Mouse (Mus musculus): ENCODE data around the gene Zfp410.
"Not testable (repeated sequence)": the region's sequence is repeated elsewhere in the genome, so short reads cannot be mapped to it uniquely, and the experiment has no call there.

The Zfp410 gene

GRCm38 (mm10) chr12:84316721-84317621 lies at the start of gene Zfp410:
TSS of gene Zfp410 (plus strand) at chr12:84316852.
- peak; percentile 90 for DNase-seq (ENCODE audit: low spot score in 2 of 2)

- DNase-seq (ENCODE audit: low spot score in 2 of 2): no peak
These were observed 49.4 kb upstream of the Zfp410 start for GRCm38 (mm10) chr12:84267264-84267663.

- no peak for DNase-seq (ENCODE audit: low spot score in 2 of 2)
These were observed 43.3 kb upstream of the Zfp410 start for GRCm38 (mm10) chr12:84273366-84273765.

- no peak for DNase-seq (ENCODE audit: low spot score in 2 of 2)
These were observed 41.4 kb upstream of the Zfp410 start for GRCm38 (mm10) chr12:84275288-84275687.

GRCm38 (mm10) chr12:84276288-84276687 lies 40.4 kb upstream of the Zfp410 start:
- DNase-seq (ENCODE audit: low spot score in 2 of 2): no peak

GRCm38 (mm10) chr12:84276799-84277198 lies 39.9 kb upstream of the Zfp410 start:
- DNase-seq (ENCODE audit: low spot score in 2 of 2): no peak

- no peak for DNase-seq (ENCODE audit: low spot score in 2 of 2)
These were observed 38.8 kb upstream of the Zfp410 start for GRCm38 (mm10) chr12:84277832-84278231.

GRCm38 (mm10) chr12:84278901-84279300 lies 37.8 kb upstream of the Zfp410 start:
- DNase-seq (ENCODE audit: low spot score in 2 of 2): peak in 1 of 2 experiments; percentile 41

GRCm38 (mm10) chr12:84284391-84284790 lies 32.3 kb upstream of the Zfp410 start:
- DNase-seq (ENCODE audit: low spot score in 2 of 2): no peak

- peak; percentile 94 to 95 for DNase-seq (ENCODE audit: low spot score in 2 of 2)
These were observed 31.6 kb upstream of the Zfp410 start, which contains the start of gene Ptgr2 for GRCm38 (mm10) chr12:84284885-84285592. TSS of gene Ptgr2 (plus strand) at chr12:84285232.

- no peak for DNase-seq (ENCODE audit: low spot score in 2 of 2)
These were observed 31.1 kb upstream of the Zfp410 start for GRCm38 (mm10) chr12:84285593-84285968.

GRCm38 (mm10) chr12:84288461-84288860 lies 28.2 kb upstream of the Zfp410 start:
- no peak for DNase-seq (ENCODE audit: low spot score in 2 of 2)

GRCm38 (mm10) chr12:84297851-84298250 lies 18.8 kb upstream of the Zfp410 start:
- DNase-seq (ENCODE audit: low spot score in 2 of 2): no peak

- no peak for DNase-seq (ENCODE audit: low spot score in 2 of 2)
These were observed 17.4 kb upstream of the Zfp410 start for GRCm38 (mm10) chr12:84299265-84299664.

- DNase-seq (ENCODE audit: low spot score in 2 of 2): no peak
These were observed 12.6 kb upstream of the Zfp410 start for GRCm38 (mm10) chr12:84304101-84304500.

- no peak for DNase-seq (ENCODE audit: low spot score in 2 of 2)
These were observed 12.1 kb upstream of the Zfp410 start for GRCm38 (mm10) chr12:84304554-84304953.

- DNase-seq (ENCODE audit: low spot score in 2 of 2): no peak
These were observed 5.3 kb upstream of the Zfp410 start for GRCm38 (mm10) chr12:84311306-84311705.

GRCm38 (mm10) chr12:84316006-84316405 lies 646 bp upstream of the Zfp410 start:
- no peak for DNase-seq (ENCODE audit: low spot score in 2 of 2)

GRCm38 (mm10) chr12:84327111-84327512 lies 10.5 kb downstream of the Zfp410 start:
- DNase-seq (ENCODE audit: low spot score in 2 of 2): no peak

GRCm38 (mm10) chr12:84336963-84337625 lies 20.4 kb downstream of the Zfp410 start:
- DNase-seq (ENCODE audit: low spot score in 2 of 2): no peak

- DNase-seq (ENCODE audit: low spot score in 2 of 2): no peak
These were observed 30.5 kb downstream of the Zfp410 start for GRCm38 (mm10) chr12:84347192-84347591.

GRCm38 (mm10) chr12:84358699-84359098 lies 42.0 kb downstream of the Zfp410 start:
- DNase-seq (ENCODE audit: low spot score in 2 of 2): not testable (repeated sequence)

Data from right cerebral cortex, postnatal 10 days (tissue).